ENCODE assay signal across 8 mouse cellular contexts in genomic region chr10:127211414-127211854, GRCm38 (mm10). TPM values are rescaled to one million over a fixed set of nuclear protein-coding genes. Genes with fewer than 3 reads are reported as not detected.
A peak's percentile ranks its signal among the peaks of the same experiment; 100 is the strongest.
DNase-seq lines count a peak whose midpoint lies in the region; ATAC-seq and TF ChIP-seq lines count a peak whose summit lies in the region.

Gene Pip4k2c, minus strand, starts transcription at chr10:127211585.

- no peaks in the 10 kb centered on the region for H3K9me3 ChIP-seq in lung, postnatal 0 days (ENCODE audit: low read length)

- peak; percentile 96 for DNase-seq in NIH3T3 (ENCODE audit: low read depth)
- DNase-seq in cerebellum, adult 9-11 months: peak; percentile 94
- DNase-seq in layer of hippocampus, postnatal 10 days (ENCODE audit: low spot score in 2 of 2): peak; percentile 77 to 90
- DNase-seq in lung, postnatal 0 days (ENCODE audit: low spot score): peak; percentile 93
- DNase-seq in ovary, postnatal 14 days (ENCODE audit: low spot score): peak; percentile 88
- DNase-seq in thymus, postnatal 10 days (ENCODE audit: low spot score in 2 of 2): peak; percentile 82 to 92

- peaks cover 7% of the 10 kb centered on the region; the same call in 1 of the 2 replicates for H3K36me3 ChIP-seq in lung, postnatal 0 days (ENCODE audit: insufficient read depth, low read length)

- H3K4me2 ChIP-seq in lung, postnatal 0 days (replicated peaks; ENCODE audit: low read depth, low read length): peak within 1 kb of the TSS; percentile 94

- peak; percentile 65 for ATAC-seq in frontal cortex, adult (ENCODE audit: low TSS enrichment)
- peak; percentile 86 to 89 for ATAC-seq in hematopoietic stem cell, adult 5-6 weeks (replicated peaks in 1 of 2; ENCODE audit: insufficient read depth in 1 of 2, low FRiP score in 2 of 2, low TSS enrichment in 1 of 2, low read depth in 1 of 2, poor library complexity in 2 of 2, severe bottlenecking in 2 of 2)
- ATAC-seq in lung, postnatal 0 days: peak; percentile 98

- under 1% methylated on average over 41 of the region's 47 CpGs for WGBS in lung, postnatal 0 days

- no peaks in the 10 kb centered on the region for H3K27me3 ChIP-seq in lung, postnatal 0 days (replicated peaks; ENCODE audit: insufficient read depth, low read length)

- TF ChIP-seq EP300 in lung, postnatal 0 days (IDR thresholded peaks at IDR 0.05): no peak

- peak within 1 kb of the TSS; percentile 78 for H3K27ac ChIP-seq in lung, postnatal 0 days (ENCODE audit: low read length)

- TF ChIP-seq CTCF in lung, postnatal 0 days (IDR thresholded peaks at IDR 0.05): no peak

- peaks cover 6% of the 10 kb centered on the region; the same call in 1 of the 2 replicates for H3K4me1 ChIP-seq in lung, postnatal 0 days (ENCODE audit: insufficient read depth, low read depth, low read length)

- peak within 1 kb of the TSS; percentile 81 for H3K4me3 ChIP-seq in lung, postnatal 0 days (ENCODE audit: low read depth, low read length)

- peak within 1 kb of the TSS; percentile 63 for H3K9ac ChIP-seq in lung, postnatal 0 days (replicated peaks; ENCODE audit: low read depth)

RNA-seq across cellular contexts. Expression of gene Pip4k2c, which starts in this region (rescaled TPM):
- total RNA-seq in hematopoietic stem cell, adult 5-6 weeks (2017): 14.8 and 19.7 TPM in 2 replicates
- total RNA-seq in layer of hippocampus, postnatal 10 days (2021): 10 to 100 TPM; 38.3 to 38.4 TPM
- 31.0 and 35.1 TPM in 2 replicates for polyA plus RNA-seq in lung, postnatal 0 days (2015; fragmentation: Nextera tagmentation; extraction: Ambion mirVana)

Comparison
In these comparisons a context has a peak if more than half of its experiments do, and no peak if none do; other contexts are left out.
1. Peak in every context shown above with its lines: DNase-seq, ATAC-seq, H3K4me3 ChIP-seq and H3K27ac ChIP-seq.